In the genomic region with DNA sequence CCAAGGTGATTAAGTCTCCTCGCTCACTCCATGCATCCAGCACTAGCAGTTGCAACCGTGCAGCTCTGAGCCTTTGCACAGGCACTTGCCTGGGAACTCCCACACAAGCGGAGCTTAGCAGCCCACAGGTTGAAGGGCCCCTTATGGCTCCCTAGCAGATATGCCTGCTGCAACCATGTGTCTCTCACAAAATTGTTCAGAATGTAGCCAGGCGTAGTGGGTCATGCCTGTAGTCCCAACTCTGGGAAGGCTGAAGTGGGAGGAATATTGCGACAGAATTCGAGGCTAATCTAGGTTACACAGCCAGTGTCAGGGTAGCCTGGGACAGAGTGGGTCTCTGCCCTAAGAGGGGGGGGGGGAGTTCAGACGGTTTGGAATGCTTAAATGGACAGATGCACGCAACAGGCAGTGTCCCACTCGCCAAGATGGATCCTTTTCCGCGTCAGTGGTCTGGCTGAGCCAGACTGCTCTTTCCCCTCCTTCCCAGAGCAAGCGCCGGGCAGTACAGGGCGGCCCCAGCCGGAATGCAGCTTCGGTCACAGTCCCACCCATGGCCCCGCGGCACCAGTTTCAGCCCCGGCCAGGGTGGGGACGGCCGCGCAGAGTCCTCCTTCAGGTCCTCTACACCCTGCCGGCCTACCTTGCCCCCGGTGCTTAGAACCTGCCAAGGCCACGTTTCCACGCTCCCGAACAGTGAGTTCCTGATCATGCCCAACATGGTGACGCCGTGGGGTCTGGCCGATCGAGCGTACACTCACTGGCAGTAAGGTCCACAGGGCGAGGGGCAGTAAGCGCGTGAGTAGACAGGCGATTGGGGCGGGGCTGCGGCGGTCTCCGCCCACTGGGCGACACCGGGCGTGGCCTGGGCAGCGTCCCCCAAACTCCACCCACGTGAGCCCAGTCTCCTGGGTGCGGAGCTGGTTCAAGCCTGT, we compare ENCODE assay signal across 8 mouse cellular contexts. TPM values are rescaled to one million over a fixed set of nuclear protein-coding genes. Genes with fewer than 3 reads are reported as not detected.
A peak's percentile ranks its signal among the peaks of the same experiment; 100 is the strongest.
DNase-seq lines count a peak whose midpoint lies in the region; ATAC-seq lines count a peak whose summit lies in the region.

No protein-coding gene starts in this region.

- 3% methylated on average over 46 of the region's 46 CpGs for WGBS in embryonic facial prominence, embryonic 15.5 days
- WGBS in kidney, embryonic 14.5 days, result 3% methylated on average over 44 of the region's 46 CpGs

- H3K9ac ChIP-seq in embryonic facial prominence, embryonic 15.5 days, result peak overlapping the region; percentile 66
- H3K9ac ChIP-seq in kidney, embryonic 14.5 days (ENCODE audit: low read depth, low read length), result peak overlapping the region; percentile 69

- H3K4me3 ChIP-seq in embryonic facial prominence, embryonic 15.5 days (replicated peaks), result peak overlapping the region; percentile 63
- peak overlapping the region; percentile 55 for H3K4me3 ChIP-seq in kidney, embryonic 14.5 days (ENCODE audit: low read length)

- H3K4me2 ChIP-seq in embryonic facial prominence, embryonic 15.5 days (replicated peaks), result peak overlapping the region; percentile 92
- H3K4me2 ChIP-seq in kidney, embryonic 14.5 days (replicated peaks; ENCODE audit: low read depth, low read length), result peak overlapping the region; percentile 67

- no peaks in the 10 kb centered on the region for H3K36me3 ChIP-seq in embryonic facial prominence, embryonic 15.5 days
- no peaks in the 10 kb centered on the region for H3K36me3 ChIP-seq in kidney, embryonic 14.5 days (ENCODE audit: control insufficient read depth, insufficient read depth, low read length)

- peaks cover 7% of the 10 kb centered on the region; the same call in 1 of the 2 replicates for H3K4me1 ChIP-seq in embryonic facial prominence, embryonic 15.5 days
- no peaks in the 10 kb centered on the region; the same call in 1 of the 2 replicates for H3K4me1 ChIP-seq in kidney, embryonic 14.5 days (ENCODE audit: control insufficient read depth, insufficient read depth, low read length)

- H3K9me3 ChIP-seq in embryonic facial prominence, embryonic 15.5 days (replicated peaks), result no peaks in the 10 kb centered on the region
- H3K9me3 ChIP-seq in kidney, embryonic 14.5 days (ENCODE audit: control insufficient read depth, low read length), result no peaks in the 10 kb centered on the region

- peak overlapping the region; percentile 83 for H3K27ac ChIP-seq in embryonic facial prominence, embryonic 15.5 days (replicated peaks)
- H3K27ac ChIP-seq in kidney, embryonic 14.5 days (ENCODE audit: low read depth, low read length), result peak overlapping the region; percentile 76

- H3K27me3 ChIP-seq in embryonic facial prominence, embryonic 15.5 days, result no peaks in the 10 kb centered on the region
- H3K27me3 ChIP-seq in kidney, embryonic 14.5 days (ENCODE audit: control insufficient read depth, insufficient read depth, low read length), result no peaks in the 10 kb centered on the region

- ATAC-seq in CD4-positive, CD25-positive, alpha-beta regulatory T cell, adult 4 months, result no peak
- ATAC-seq in embryonic facial prominence, embryonic 15.5 days (ENCODE audit: insufficient number of reproducible peaks, low FRiP score, low TSS enrichment, low read depth), result peak; percentile 90
- peak; percentile 95 for ATAC-seq in kidney, embryonic 14.5 days (ENCODE audit: low FRiP score, low TSS enrichment)

- peak; percentile 56 for DNase-seq in CD4-positive, CD25-positive, alpha-beta regulatory T cell, adult 2 months (ENCODE audit: low read depth, low spot score)
- peak; percentile 80 for DNase-seq in heart, adult 8-10 months (ENCODE audit: low spot score)
- DNase-seq in liver, result peak; percentile 98
- DNase-seq in monocyte, adult 2 months (ENCODE audit: low read depth in 1 of 2, low spot score in 2 of 2), result peak; percentile 57 to 69
- peak; percentile 95 to 96 for DNase-seq in spleen, postnatal 4 days (ENCODE audit: low spot score in 2 of 2)

RNA-seq across cellular contexts. Expression of a gene that starts 30.1 kb away (rescaled TPM):
- 10 to 100 TPM; 18.0 to 23.1 TPM for polyA plus RNA-seq in CD4-positive, CD25-positive, alpha-beta regulatory T cell, adult 4 months (2017; shearing (Covaris generic))
- polyA plus RNA-seq in embryonic facial prominence, embryonic 15.5 days (2015; fragmentation: Nextera tagmentation; extraction: Ambion mirVana), result 24.8 and 25.1 TPM in 2 replicates
- total RNA-seq in heart, adult 8-10 months (2022), result 10 to 100 TPM in 2 of 4 experiments, 1 to 10 TPM in 2; 7.1 to 11.9 (median 10.3) TPM
- 29.8 and 34.2 TPM in 2 replicates for polyA plus RNA-seq in kidney, embryonic 14.5 days (2014; fragmentation: Nextera tagmentation; extraction: Ambion mirVana)

RNA-seq across cellular contexts. Expression of a gene that starts 30.2 kb away (rescaled TPM):
- 1 to 10 TPM in 1 of 2 experiments, not detected in 1; 1.0 TPM for polyA plus RNA-seq in CD4-positive, CD25-positive, alpha-beta regulatory T cell, adult 4 months (2017; shearing (Covaris generic))
- polyA plus RNA-seq in embryonic facial prominence, embryonic 15.5 days (2015; fragmentation: Nextera tagmentation; extraction: Ambion mirVana), result 10.7 and 11.4 TPM in 2 replicates
- total RNA-seq in heart, adult 8-10 months (2022), result 10 to 100 TPM; 56.9 to 61.7 (median 58.6) TPM
- 9.2 and 36.9 TPM in 2 replicates for polyA plus RNA-seq in kidney, embryonic 14.5 days (2014; fragmentation: Nextera tagmentation; extraction: Ambion mirVana)

RNA-seq across cellular contexts. Expression of a gene that starts 49.6 kb away (rescaled TPM):
- not detected for polyA plus RNA-seq in CD4-positive, CD25-positive, alpha-beta regulatory T cell, adult 4 months (2017; shearing (Covaris generic))
- 2.8 and 7.2 TPM in 2 replicates for polyA plus RNA-seq in embryonic facial prominence, embryonic 15.5 days (2015; fragmentation: Nextera tagmentation; extraction: Ambion mirVana)
- total RNA-seq in heart, adult 8-10 months (2022), result not detected
- not detected in 2 replicates for polyA plus RNA-seq in kidney, embryonic 14.5 days (2014; fragmentation: Nextera tagmentation; extraction: Ambion mirVana)
